Mouse (Mus musculus) forebrain, embryonic 12.5 days (tissue): ENCODE measurements at regions not wholly inside any gene's neighbourhood (a gene's known extent, or its start where the extent isn't known, plus 50 kb on each side); places are given as distances from the start of the nearest gene placed in this dataset.

Experiments used
- ATAC-seq: fragments of 200-750 bp; cut with Nextera tagmentation; 2 replicates; pipeline ENCODE4 v1.8.0; 2017; ENCODE audit warnings: moderate TSS enrichment; ENCODE audit not compliant: low FRiP score
- H3K27ac ChIP-seq: fragments of 300-500 bp; sonication (generic); 2 replicates; pipeline ENCODE4 v1.5.1; 2016; ENCODE audit warnings: mild to moderate bottlenecking
- H3K27me3 ChIP-seq: fragments of 300-500 bp; sonication (generic); 2 replicates; pipeline ENCODE4 v1.6.1; 2016; ENCODE audit warnings: mild to moderate bottlenecking
- H3K36me3 ChIP-seq: fragments of 300-500 bp; sonication (generic); replicated peaks from 2 replicates; pipeline ENCODE4 v1.6.1; 2016; ENCODE audit warnings: mild to moderate bottlenecking
- H3K4me1 ChIP-seq: fragments of 300-500 bp; sonication (generic); 2 replicates; pipeline ENCODE4 v1.6.1; 2016
- H3K4me2 ChIP-seq: fragments of 300-500 bp; sonication (generic); 2 replicates; pipeline ENCODE4 v1.6.1; 2016; ENCODE audit warnings: mild to moderate bottlenecking, moderate library complexity
- H3K4me3 ChIP-seq: fragments of 300-500 bp; sonication (generic); replicated peaks from 2 replicates; pipeline ENCODE4 v1.5.1; 2016; ENCODE audit warnings: mild to moderate bottlenecking
- H3K9ac ChIP-seq: fragments of 300-500 bp; sonication (generic); 2 replicates; pipeline ENCODE4 v1.6.1; 2016; ENCODE audit warnings: mild to moderate bottlenecking
- H3K9me3 ChIP-seq: fragments of 300-500 bp; sonication (generic); 2 replicates; pipeline ENCODE4 v1.6.1; 2016
- WGBS: fragments of 180-500 bp; shearing (Covaris S2); methylation state at CpG from one replicate; pipeline ENCODE4 v1.1.7; 2016; 5-methylcytosine and 5-hydroxymethylcytosine counted together

- H3K36me3 ChIP-seq: no peaks in the 10 kb centered on the region
- WGBS: 90% methylated on average over 2 of the region's 2 CpGs
- H3K9me3 ChIP-seq: no peaks in the 10 kb centered on the region
- H3K4me1 ChIP-seq: no peaks in the 10 kb centered on the region
- no peak for ATAC-seq
- H3K27ac ChIP-seq: no peak overlapping the region
- no peaks in the 10 kb centered on the region for H3K27me3 ChIP-seq
- no peak overlapping the region for H3K4me2 ChIP-seq
- H3K9ac ChIP-seq: no peak overlapping the region
- H3K4me3 ChIP-seq: no peak overlapping the region
Observed at GRCm38 (mm10) chr3:102574320-102574719, 104.6 kb downstream of the Ngf start.

DNA sequence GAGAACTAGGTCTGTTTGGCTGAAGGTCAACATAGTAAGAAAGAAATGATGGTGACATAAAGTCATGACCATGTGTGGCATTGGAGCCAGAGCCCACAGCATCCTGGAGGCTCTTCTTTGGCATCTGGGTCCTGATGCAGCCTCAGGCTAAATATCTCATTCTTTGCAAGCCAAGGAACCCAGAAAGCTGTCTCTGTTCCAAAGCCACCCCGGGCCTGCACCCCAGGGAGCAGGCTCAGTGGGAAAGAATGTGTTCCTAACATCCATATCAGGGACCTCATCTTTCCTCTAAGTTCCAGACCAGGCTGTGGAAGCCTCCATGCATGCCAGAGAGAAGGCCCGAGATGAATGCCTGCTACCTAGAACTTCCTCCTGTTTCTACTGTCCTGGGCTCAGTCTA lies 107.2 kb downstream of the Ngf start:
- Histone ChIP-seq H3K9me3 (no peaks in the 10 kb centered on the region), H3K27me3 (no peaks in the 10 kb centered on the region), H3K4me3 (no peak overlapping the region), H3K36me3 (no peaks in the 10 kb centered on the region), H3K4me1 (no peaks in the 10 kb centered on the region), H3K27ac (no peak overlapping the region), H3K4me2 (no peak overlapping the region), H3K9ac (no peak overlapping the region)
- WGBS: 74% methylated on average over 2 of the region's 2 CpGs
- no peak for ATAC-seq

DNA sequence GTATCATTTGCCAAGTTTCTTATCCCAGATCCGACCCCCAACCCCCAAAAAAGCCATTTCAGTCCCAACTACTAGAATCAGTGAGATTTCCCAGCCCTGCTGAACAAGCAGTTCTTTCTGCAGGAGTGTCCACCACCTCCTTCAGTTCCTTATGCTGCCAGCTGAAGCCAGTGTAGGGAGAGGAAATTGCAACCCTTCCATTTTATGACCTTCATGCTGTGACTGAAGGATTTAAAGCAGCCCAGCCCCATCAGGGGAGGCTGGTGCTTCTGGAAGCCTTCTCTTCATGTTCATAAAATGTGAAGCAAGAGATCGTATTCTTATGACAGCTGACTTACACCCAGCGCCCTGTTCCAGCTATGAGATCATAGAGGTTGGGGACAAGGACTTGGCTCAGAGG lies 112.1 kb downstream of the Ngf start:
- 77% methylated on average over 3 of the region's 3 CpGs for WGBS
- Histone ChIP-seq H3K4me3 (no peak overlapping the region), H3K36me3 (no peaks in the 10 kb centered on the region), H3K9me3 (no peaks in the 10 kb centered on the region), H3K27ac (no peak overlapping the region), H3K4me1 (no peaks in the 10 kb centered on the region), H3K9ac (no peak overlapping the region), H3K27me3 (no peaks in the 10 kb centered on the region), H3K4me2 (no peak overlapping the region)
- no peak for ATAC-seq

GRCm38 (mm10) chr3:102585136-102585535 lies 115.4 kb downstream of the Ngf start:
- Histone ChIP-seq H3K27me3 (no peaks in the 10 kb centered on the region), H3K36me3 (no peaks in the 10 kb centered on the region), H3K4me1 (no peaks in the 10 kb centered on the region), H3K4me2 (no peak overlapping the region), H3K27ac (no peak overlapping the region), H3K9me3 (no peaks in the 10 kb centered on the region), H3K4me3 (no peak overlapping the region), H3K9ac (no peak overlapping the region)
- 79% methylated on average over 2 of the region's 2 CpGs for WGBS
- ATAC-seq: no peak

DNA sequence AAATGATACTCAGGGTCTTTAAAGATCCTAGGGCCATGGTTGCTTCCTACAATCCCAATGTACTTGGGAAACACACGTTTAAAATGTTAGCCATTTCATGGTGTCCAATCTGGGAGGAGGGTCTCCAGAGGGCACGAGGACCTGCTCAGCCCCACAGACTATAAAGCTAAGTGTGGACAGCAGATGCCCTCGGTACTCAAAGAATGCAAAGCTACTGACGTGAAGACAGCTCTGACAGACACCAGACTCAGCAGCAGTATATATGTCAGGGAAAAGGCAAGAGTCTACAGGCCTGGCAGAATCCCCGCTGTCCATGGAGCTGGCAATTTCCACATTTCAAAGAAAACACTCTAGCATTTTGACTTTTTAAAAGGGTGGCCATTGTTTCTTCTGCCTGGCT lies 116.5 kb downstream of the Ngf start:
- Histone ChIP-seq H3K4me1 (no peaks in the 10 kb centered on the region), H3K4me2 (no peak overlapping the region), H3K27ac (no peak overlapping the region), H3K9me3 (no peaks in the 10 kb centered on the region), H3K9ac (no peak overlapping the region), H3K27me3 (no peaks in the 10 kb centered on the region), H3K36me3 (no peaks in the 10 kb centered on the region), H3K4me3 (no peak overlapping the region)
- no peak for ATAC-seq
- 81% methylated on average over 5 of the region's 5 CpGs for WGBS

- no peak for ATAC-seq
- H3K9ac ChIP-seq: no peak overlapping the region
- H3K36me3 ChIP-seq: no peaks in the 10 kb centered on the region
- H3K9me3 ChIP-seq: no peaks in the 10 kb centered on the region
- no peak overlapping the region for H3K4me3 ChIP-seq
- no peak overlapping the region for H3K4me2 ChIP-seq
- WGBS: 88% methylated on average over 7 of the region's 7 CpGs
- no peaks in the 10 kb centered on the region for H3K4me1 ChIP-seq
- H3K27ac ChIP-seq: no peak overlapping the region
- H3K27me3 ChIP-seq: no peaks in the 10 kb centered on the region
Observed at GRCm38 (mm10) chr3:102592041-102592440, 122.3 kb downstream of the Ngf start.

DNA sequence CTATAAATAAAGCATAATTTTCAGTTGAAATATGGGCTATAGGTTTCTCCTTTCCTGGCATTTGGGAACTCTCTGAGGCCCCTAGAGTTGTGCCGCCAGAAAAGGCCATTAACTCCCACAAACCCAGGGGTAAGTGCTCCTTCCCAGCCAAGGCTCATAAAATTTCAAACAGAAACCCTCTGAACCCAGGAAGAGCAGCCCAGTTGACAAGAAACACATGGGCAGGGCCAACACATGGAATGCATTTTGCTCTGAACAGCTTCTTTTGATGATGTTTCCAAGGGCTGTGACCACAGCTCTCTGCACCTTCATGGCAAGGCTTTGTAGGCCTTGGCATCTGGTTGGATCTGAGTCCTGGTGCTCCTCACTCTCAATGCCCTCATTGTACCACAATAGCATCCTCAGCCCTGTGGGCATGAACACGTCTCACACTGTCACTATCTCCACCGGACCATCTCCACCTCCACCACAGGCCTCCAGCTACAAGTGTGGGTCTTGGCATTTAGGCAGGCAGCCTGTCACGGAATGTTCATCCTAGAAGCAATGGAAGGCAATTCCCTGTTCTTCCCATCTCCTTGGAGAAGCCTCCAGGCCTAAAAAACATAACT lies 127.3 kb downstream of the Ngf start:
- no peak overlapping the region for H3K4me3 ChIP-seq
- H3K4me1 ChIP-seq: no peaks in the 10 kb centered on the region
- H3K27ac ChIP-seq: no peak overlapping the region
- WGBS: 89% methylated on average over 4 of the region's 4 CpGs
- no peak overlapping the region for H3K4me2 ChIP-seq
- ATAC-seq: no peak
- no peaks in the 10 kb centered on the region for H3K27me3 ChIP-seq
- no peaks in the 10 kb centered on the region for H3K36me3 ChIP-seq
- H3K9me3 ChIP-seq: 0 out of 2 replicates have a peak, but pooled peaks cover 8% of the 10 kb centered on the region
- H3K9ac ChIP-seq: no peak overlapping the region

DNA sequence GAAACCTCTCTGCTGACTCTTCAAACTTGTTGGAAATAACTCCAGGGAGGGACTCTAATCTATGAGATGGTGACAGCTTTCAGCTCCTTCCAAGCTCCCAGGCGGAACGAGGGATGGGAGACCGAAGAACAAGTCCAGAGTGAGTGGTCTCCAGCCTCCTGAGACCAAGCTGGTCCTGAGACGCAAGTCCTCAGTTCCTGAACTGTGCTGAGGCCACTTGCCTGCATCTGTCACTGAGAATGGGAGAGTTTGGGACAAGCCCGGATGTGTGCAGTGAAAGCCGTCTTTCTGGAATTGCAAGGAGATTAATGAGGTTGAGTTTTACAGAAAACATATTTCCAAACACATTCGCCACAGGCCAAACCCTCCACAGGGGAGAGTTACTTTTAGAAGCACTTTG lies 129.3 kb downstream of the Ngf start:
- Histone ChIP-seq H3K36me3 (no peaks in the 10 kb centered on the region), H3K4me3 (no peak overlapping the region), H3K27ac (no peak overlapping the region), H3K9ac (no peak overlapping the region), H3K4me2 (no peak overlapping the region), H3K4me1 (no peaks in the 10 kb centered on the region), H3K27me3 (no peaks in the 10 kb centered on the region), H3K9me3 (0 out of 2 replicates have a peak, but pooled peaks cover 8% of the 10 kb centered on the region)
- 94% methylated on average over 7 of the region's 7 CpGs for WGBS
- no peak for ATAC-seq

- ATAC-seq: no peak
- Histone ChIP-seq H3K4me1 (no peaks in the 10 kb centered on the region), H3K4me3 (no peak overlapping the region), H3K9me3 (0 out of 2 replicates have a peak, but pooled peaks cover 8% of the 10 kb centered on the region), H3K4me2 (no peak overlapping the region), H3K27ac (no peak overlapping the region), H3K27me3 (no peaks in the 10 kb centered on the region), H3K9ac (no peak overlapping the region), H3K36me3 (no peaks in the 10 kb centered on the region)
- WGBS: 85% methylated on average over 13 of the region's 13 CpGs
Observed at GRCm38 (mm10) chr3:102602766-102603165, 131.6 kb upstream of the Tspan2 start.

GRCm38 (mm10) chr3:102605284-102605683 lies 129.0 kb upstream of the Tspan2 start:
- Histone ChIP-seq H3K9ac (no peak overlapping the region), H3K36me3 (no peaks in the 10 kb centered on the region), H3K4me3 (no peak overlapping the region), H3K27ac (no peak overlapping the region), H3K4me2 (no peak overlapping the region), H3K9me3 (no peaks in the 10 kb centered on the region), H3K4me1 (no peaks in the 10 kb centered on the region), H3K27me3 (no peaks in the 10 kb centered on the region)
- no peak for ATAC-seq
- 59% methylated on average over 2 of the region's 2 CpGs for WGBS

DNA sequence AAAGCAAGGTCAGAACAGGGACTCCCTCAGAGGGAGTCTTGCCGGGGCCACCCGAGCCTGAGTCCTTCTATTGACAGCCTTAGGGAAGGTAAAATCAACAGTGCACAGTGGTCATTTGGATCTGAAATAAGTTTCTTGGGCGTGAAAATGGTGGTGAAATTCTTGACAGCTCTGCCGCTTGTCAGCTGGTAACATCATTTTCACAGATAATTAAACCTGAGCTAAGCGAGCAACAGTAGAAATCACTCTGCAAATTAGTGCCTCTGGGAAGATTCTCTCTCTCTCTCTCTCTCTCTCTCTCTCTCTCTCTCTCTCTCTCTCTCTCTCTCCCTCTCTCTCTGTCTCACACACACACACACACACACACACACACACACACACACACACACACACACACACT lies 123.4 kb upstream of the Tspan2 start:
- WGBS: 31% methylated on average over 5 of the region's 5 CpGs

DNA sequence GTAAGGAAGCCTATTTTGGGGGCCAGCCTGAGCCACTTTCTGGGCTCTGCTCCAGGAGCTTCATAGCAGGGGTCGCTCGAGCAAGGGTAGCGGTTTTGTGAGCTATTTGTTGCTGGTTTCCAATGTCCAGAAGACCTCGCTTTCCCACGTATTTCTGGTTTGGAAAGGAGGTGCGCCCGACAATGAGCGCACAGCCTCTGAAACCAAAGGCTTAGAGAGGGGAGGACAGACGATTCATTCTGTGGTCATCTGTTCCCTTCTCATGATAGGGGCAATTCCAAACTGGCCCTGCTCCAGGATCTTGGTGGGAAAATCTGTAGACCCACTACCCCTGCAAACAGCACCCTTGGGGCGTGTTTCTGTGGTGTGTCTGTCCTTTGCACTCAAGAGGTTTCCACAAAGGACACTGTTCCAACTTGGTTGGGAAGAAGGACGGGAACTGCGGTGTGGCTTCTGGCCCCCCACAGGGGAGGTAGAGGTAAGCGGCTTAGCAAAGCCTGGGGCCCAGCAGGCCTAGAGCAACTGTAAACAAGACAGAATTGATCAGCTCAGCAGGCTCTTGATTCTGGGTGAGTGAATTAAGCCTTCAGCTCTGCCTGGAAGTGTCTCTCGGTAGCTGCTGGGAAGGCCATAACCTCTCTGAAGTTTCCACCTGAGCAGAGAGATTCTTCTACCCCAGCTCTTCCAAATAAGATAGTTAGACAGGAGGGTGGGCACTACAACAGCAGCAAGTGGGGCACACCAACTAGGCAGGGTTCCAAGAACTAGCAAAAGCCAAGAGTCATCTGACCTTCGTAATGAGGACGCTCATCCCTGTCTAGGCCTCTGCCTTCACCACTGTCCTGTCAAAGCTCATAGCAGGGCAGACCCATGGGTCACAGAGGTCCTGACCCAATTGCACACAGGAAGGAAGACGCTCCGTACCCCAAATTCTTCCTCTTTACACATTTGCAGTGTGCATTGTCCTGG lies 122.6 kb upstream of the Tspan2 start:
- ATAC-seq: peak; percentile 39; the same call in 1 of the 2 replicates
- H3K27me3 ChIP-seq: 0 out of 2 replicates have a peak, but pooled peaks cover 3% of the 10 kb centered on the region
- H3K36me3 ChIP-seq: no peaks in the 10 kb centered on the region
- peak overlapping the region; percentile 21 for H3K4me2 ChIP-seq
- 22% methylated on average over 18 of the region's 18 CpGs for WGBS
- no peaks in the 10 kb centered on the region for H3K9me3 ChIP-seq
- H3K9ac ChIP-seq: no peak overlapping the region
- H3K4me1 ChIP-seq: peaks cover 14% of the 10 kb centered on the region
- H3K4me3 ChIP-seq: no peak overlapping the region
- peak overlapping the region; percentile 59; the same call in 1 of the 2 replicates for H3K27ac ChIP-seq

More for the DNA sequence above, 123.4 kb upstream of the Tspan2 start:
- H3K36me3 ChIP-seq: no peaks in the 10 kb centered on the region
- 0 out of 2 replicates have a peak, but pooled peaks cover 3% of the 10 kb centered on the region for H3K27me3 ChIP-seq
- peak overlapping the region; percentile 21 for H3K4me2 ChIP-seq
- no peaks in the 10 kb centered on the region for H3K9me3 ChIP-seq
- peaks cover 14% of the 10 kb centered on the region for H3K4me1 ChIP-seq
- H3K27ac ChIP-seq: 0 out of 2 replicates have a peak overlapping the region, but pooled peaks have one; percentile 59
- no peak overlapping the region for H3K9ac ChIP-seq
- no peak for ATAC-seq
- H3K4me3 ChIP-seq: no peak overlapping the region
